11 mouse cellular contexts compared by ENCODE assay signal in genomic region chr2:143536485-143536884, GRCm38 (mm10). TPM values are rescaled to one million over a fixed set of nuclear protein-coding genes. Genes with fewer than 3 reads are reported as not detected.
A peak's percentile ranks its signal among the peaks of the same experiment; 100 is the strongest.
DNase-seq lines count a peak whose midpoint lies in the region; TF ChIP-seq lines count a peak whose summit lies in the region.
"Had no signal": no experiment of that assay in that cellular context is flagged by ENCODE, and none has a peak within 500 bp of the region (broad histone marks: within the 10 kb centered on the region; RNA-seq: fewer than 3 reads in every experiment).

No protein-coding gene starts in this region.

- H3K9ac ChIP-seq in ES-E14 (ENCODE audit: insufficient read depth, low read depth, low read length, poor library complexity, severe bottlenecking) = no peak overlapping the region

- in situ Hi-C loops in ES-E14 (cut with MboI; ENCODE audit: low sequenced_read_pairs in 2 of 2, unreplicated experiment in 2 of 2) = no loop called here

- H3K9me3 ChIP-seq in ES-E14 (ENCODE audit: control insufficient read depth, insufficient read depth, low read depth, low read length) = no peaks in the 10 kb centered on the region

- no peak overlapping the region for H3K27ac ChIP-seq in ES-E14 (ENCODE audit: insufficient read depth, low read depth, low read length, poor library complexity, severe bottlenecking)

- no peaks in the 10 kb centered on the region for H3K36me3 ChIP-seq in ES-E14 (ENCODE audit: control insufficient read depth, insufficient read depth, low read length, poor library complexity, severe bottlenecking)

- no peak overlapping the region for H3K4me3 ChIP-seq in ES-E14 (ENCODE audit: insufficient read depth in 1 of 2, low read depth in 1 of 2, low read length in 2 of 2, poor library complexity in 1 of 2, severe bottlenecking in 1 of 2)
- H3K4me3 ChIP-seq: erythroblast, embryonic 14.5 days had no signal

- H3K4me1 ChIP-seq in ES-E14 (ENCODE audit: control insufficient read depth in 2 of 2, insufficient read depth in 2 of 2, low read length in 2 of 2, poor library complexity in 1 of 2) = no peaks in the 10 kb centered on the region

- peak; percentile 26 for DNase-seq in kidney, adult 9 months
- DNase-seq in kidney, adult 18-20 months = no peak
- peak; percentile 51 for DNase-seq in ES-E14 (ENCODE audit: low read depth, low spot score)
- DNase-seq in adrenal gland, postnatal 14 days = peak; percentile 71
- peak; percentile 21 to 77 for DNase-seq in kidney, postnatal 36 days
- no peak for DNase-seq in MN1 (ENCODE audit: low spot score)
- no peak for DNase-seq in thymus, postnatal 10 days (ENCODE audit: low spot score in 2 of 2)
- no peak for DNase-seq in layer of hippocampus, adult 18-20 months (ENCODE audit: low spot score in 2 of 2)

TF ChIP-seq in ES-E14, 5 proteins besides CTCF, POLR2A, EP300 and RAD21:
- TF ChIP-seq HCFC1 (IDR thresholded peaks at IDR 0.05; ENCODE audit: borderline replicate concordance, insufficient read depth, low read length) (no peak), ZC3H11A (IDR thresholded peaks at IDR 0.05; ENCODE audit: borderline replicate concordance, low read depth, low read length) (no peak), ZNF384 (IDR thresholded peaks at IDR 0.05; ENCODE audit: low read depth, low read length) (no peak), CHD2 (IDR thresholded peaks at IDR 0.05; ENCODE audit: low read depth, low read length) (no peak)

RNA-seq across cellular contexts. Expression of gene Pcsk2, which starts 9.5 kb away (rescaled TPM):
- total RNA-seq in ES-E14 (2012; rRNA removed) = 0.27 and 0.32 TPM in 2 replicates
- total RNA-seq in adrenal gland, postnatal 14 days (2021) = 5.8 and 6.2 TPM in 2 replicates
- 100 to 1,000 TPM; 163 to 169 TPM for total RNA-seq in layer of hippocampus, adult 18-20 months (2021)
- total RNA-seq: hematopoietic stem cell, adult 5-6 weeks; megakaryocyte-erythroid progenitor cell, adult 5-6 weeks had no signal

Comparison
In these comparisons a context has a peak if more than half of its experiments do, and no peak if none do; other contexts are left out.
1. DNase-seq: peak in kidney, adult 9 months (single experiment), ES-E14 (single experiment), adrenal gland, postnatal 14 days (single experiment) and kidney, postnatal 36 days (2 of 2); none in kidney, adult 18-20 months (single experiment), MN1 (single experiment), thymus, postnatal 10 days (0 of 2) and layer of hippocampus, adult 18-20 months (0 of 2).
2. RNA of gene Pcsk2, which starts 9.5 kb away (total RNA-seq): 163 to 169 TPM in layer of hippocampus, adult 18-20 months; 5.8 to 6.2 TPM in adrenal gland, postnatal 14 days and 0.27 to 0.32 TPM in ES-E14; every median in the first group is over 10 times any median in the second.